Mouse (Mus musculus): ENCODE results near the gene Gm17387.

Gene Gm17387

GRCm38 (mm10) chr7:141046931-141047580, 18.1 kb downstream of the Gm17387 start:
- peak; percentile 59 for DNase-seq (ENCODE audit: extremely low read depth, insufficient read length, low spot score)

GRCm38 (mm10) chr7:141047581-141048225, 18.8 kb downstream of the Gm17387 start:
- peak; percentile 79 for DNase-seq (ENCODE audit: extremely low read depth, insufficient read length, low spot score)

GRCm38 (mm10) chr7:141048226-141049218, 19.6 kb downstream of the Gm17387 start:
- peak; percentile 80 for DNase-seq (ENCODE audit: extremely low read depth, insufficient read length, low spot score)

GRCm38 (mm10) chr7:141049326-141049725, 20.4 kb downstream of the Gm17387 start:
- DNase-seq (ENCODE audit: extremely low read depth, insufficient read length, low spot score) = no peak

- no peak for DNase-seq (ENCODE audit: extremely low read depth, insufficient read length, low spot score)
Observed at GRCm38 (mm10) chr7:141051060-141051685, 22.2 kb downstream of the Gm17387 start.

- DNase-seq (ENCODE audit: extremely low read depth, insufficient read length, low spot score) = no peak
Observed at GRCm38 (mm10) chr7:141052016-141052415, 23.1 kb downstream of the Gm17387 start.

GRCm38 (mm10) chr7:141052421-141052820, 23.5 kb downstream of the Gm17387 start:
- DNase-seq (ENCODE audit: extremely low read depth, insufficient read length, low spot score) = no peak

- no peak for DNase-seq (ENCODE audit: extremely low read depth, insufficient read length, low spot score)
Observed at GRCm38 (mm10) chr7:141055785-141056184, 26.9 kb downstream of the Gm17387 start.

GRCm38 (mm10) chr7:141056976-141057375, 28.0 kb downstream of the Gm17387 start:
- no peak for DNase-seq (ENCODE audit: extremely low read depth, insufficient read length, low spot score)

GRCm38 (mm10) chr7:141057541-141057940, 28.6 kb downstream of the Gm17387 start:
- no peak for DNase-seq (ENCODE audit: extremely low read depth, insufficient read length, low spot score)

GRCm38 (mm10) chr7:141058601-141059341, 29.8 kb downstream of the Gm17387 start:
- DNase-seq (ENCODE audit: extremely low read depth, insufficient read length, low spot score) = peak; percentile 22

GRCm38 (mm10) chr7:141059929-141060328, 31.0 kb downstream of the Gm17387 start:
- no peak for DNase-seq (ENCODE audit: extremely low read depth, insufficient read length, low spot score)

- peak; percentile 68 for DNase-seq (ENCODE audit: extremely low read depth, insufficient read length, low spot score)
Observed at GRCm38 (mm10) chr7:141060426-141061242, 31.7 kb downstream of the Gm17387 start, which contains the start of gene B4galnt4. B4galnt4 (plus strand) TSS chr7:141061104.

GRCm38 (mm10) chr7:141061269-141061692, 32.4 kb downstream of the Gm17387 start:
- DNase-seq (ENCODE audit: extremely low read depth, insufficient read length, low spot score) = no peak

- no peak for DNase-seq (ENCODE audit: extremely low read depth, insufficient read length, low spot score)
Observed at GRCm38 (mm10) chr7:141062525-141062924, 33.6 kb downstream of the Gm17387 start.

- no peak for DNase-seq (ENCODE audit: extremely low read depth, insufficient read length, low spot score)
Observed at GRCm38 (mm10) chr7:141063353-141063752, 34.4 kb downstream of the Gm17387 start.

GRCm38 (mm10) chr7:141064175-141064574, 35.2 kb downstream of the Gm17387 start:
- DNase-seq (ENCODE audit: extremely low read depth, insufficient read length, low spot score) = no peak

GRCm38 (mm10) chr7:141064576-141064975, 35.6 kb downstream of the Gm17387 start:
- no peak for DNase-seq (ENCODE audit: extremely low read depth, insufficient read length, low spot score)

GRCm38 (mm10) chr7:141068351-141068750, 39.4 kb downstream of the Gm17387 start:
- DNase-seq (ENCODE audit: extremely low read depth, insufficient read length, low spot score) = no peak

Measured in 3134 (cell line).